Mouse (Mus musculus) cerebellum, postnatal 14 days (tissue): ENCODE measurements around the gene Dhrs7b.
"Not testable (repeated sequence)": the region's sequence is repeated elsewhere in the genome, so short reads cannot be mapped to it uniquely, and the experiment has no call there.

ENCODE experiments used
- DNase-seq, 2 experiments: peaks; one replicate each; pipeline ENCODE4 v3.0.0; 2021; ENCODE audit warnings: mixed read lengths in 2 of 2

Gene Dhrs7b

GRCm38 (mm10) chr11:60841467-60842200 is 11.2 kb downstream of the Dhrs7b start:
- DNase-seq: no peak

DNA sequence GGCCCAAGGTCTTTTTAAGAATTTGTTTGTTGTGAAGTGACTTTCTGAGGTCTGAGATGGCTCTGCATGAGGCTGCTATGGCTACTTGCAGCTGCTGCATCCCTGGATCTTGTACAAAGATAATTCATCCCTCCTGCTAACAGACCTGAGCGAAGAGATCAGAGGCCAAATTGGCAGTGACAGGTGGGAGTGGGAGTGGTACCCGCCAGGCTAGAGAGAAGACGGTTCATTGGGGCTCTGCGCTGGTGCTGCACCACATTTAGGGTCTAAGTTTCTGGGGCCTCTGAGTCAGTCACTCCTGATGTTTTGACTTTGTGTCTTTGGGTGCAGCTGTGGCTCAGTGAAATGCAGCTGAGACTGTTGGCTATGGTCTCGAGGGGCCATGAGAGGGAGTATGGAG is 13.0 kb downstream of the Dhrs7b start:
- no peak for DNase-seq

DNA sequence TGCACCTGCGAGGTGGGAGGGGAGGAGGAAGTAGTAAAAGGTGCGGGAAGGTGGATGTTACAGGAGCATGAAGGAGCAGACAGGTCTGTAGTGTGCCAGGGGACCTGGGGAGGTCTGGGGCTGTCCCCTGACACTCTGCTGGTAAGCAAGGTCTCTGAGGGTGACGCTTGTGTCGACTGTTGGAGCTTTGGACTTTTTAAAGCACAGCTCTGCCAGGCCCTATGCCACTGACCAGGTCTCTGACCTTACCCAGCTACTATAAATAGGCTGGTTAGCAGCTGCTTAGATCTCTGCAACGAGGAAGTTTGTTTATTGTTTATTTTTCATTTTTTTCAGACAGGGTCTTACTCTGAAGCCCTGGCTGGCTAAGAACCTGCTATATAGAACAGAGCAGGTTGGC is 15.0 kb downstream of the Dhrs7b start:
- DNase-seq: no peak

DNA sequence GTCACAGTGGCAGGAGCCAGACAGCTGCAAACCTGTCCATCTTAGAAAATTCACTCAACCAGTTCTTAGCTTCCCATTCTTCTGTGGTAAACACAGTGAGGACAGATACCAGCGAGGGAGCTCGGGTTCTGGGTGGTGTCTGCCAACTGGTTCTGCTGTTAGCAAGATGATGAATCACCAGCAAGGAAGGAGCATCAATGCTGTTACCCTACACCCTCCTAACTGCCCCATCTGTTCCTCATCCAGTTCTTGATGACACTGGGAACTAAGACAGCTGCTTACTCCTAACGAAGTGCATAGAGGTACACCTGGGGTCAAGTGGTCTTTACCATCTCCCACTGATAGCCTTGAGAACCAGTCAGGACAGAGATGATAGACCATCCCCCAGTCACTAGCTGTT is 26.2 kb downstream of the Dhrs7b start:
- no peak for DNase-seq

DNA sequence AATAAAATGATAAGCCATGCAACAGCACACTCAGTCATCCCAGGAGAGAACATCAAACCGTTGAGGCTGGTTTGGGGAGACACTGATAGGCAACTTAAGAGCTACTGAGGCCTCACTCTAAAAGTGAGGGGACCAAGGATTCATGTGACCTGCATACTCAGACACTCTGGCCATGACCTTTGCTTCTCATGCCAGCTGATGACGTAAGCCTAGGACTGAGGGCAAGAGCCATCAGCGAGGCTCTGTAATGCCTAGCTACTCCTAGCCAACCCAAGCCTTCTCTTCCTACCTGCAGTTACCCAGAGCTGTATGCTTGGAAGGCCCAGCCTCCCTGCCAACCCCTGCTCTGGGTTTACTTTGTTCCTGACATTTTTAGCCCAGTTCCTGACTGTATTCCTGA is 31.6 kb downstream of the Dhrs7b start:
- no peak for DNase-seq

- peak; percentile 45 to 71 for DNase-seq
These were observed 32.8 kb downstream of the Dhrs7b start for GRCm38 (mm10) chr11:60863196-60863595.

DNA sequence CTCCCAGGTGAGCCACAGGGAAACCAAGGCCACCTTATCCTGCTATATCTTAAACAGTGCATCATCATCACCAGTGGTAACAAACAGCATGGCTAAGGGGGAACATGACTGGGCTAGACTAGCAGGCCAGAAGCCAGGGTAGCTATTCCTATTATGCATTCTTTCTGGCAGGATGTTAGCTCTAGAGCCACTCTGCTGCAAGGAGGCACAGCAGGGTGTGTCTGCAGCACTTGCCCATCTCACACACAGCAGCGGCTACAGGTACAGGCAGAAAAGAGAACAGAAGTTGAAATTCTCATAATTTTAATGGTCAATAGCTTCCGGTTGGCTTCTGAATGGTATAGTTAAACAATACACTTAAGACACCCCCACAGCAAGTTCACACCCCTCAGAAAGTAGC is 33.7 kb downstream of the Dhrs7b start:
- peak in 1 of 2 experiments; percentile 45 for DNase-seq

DNA sequence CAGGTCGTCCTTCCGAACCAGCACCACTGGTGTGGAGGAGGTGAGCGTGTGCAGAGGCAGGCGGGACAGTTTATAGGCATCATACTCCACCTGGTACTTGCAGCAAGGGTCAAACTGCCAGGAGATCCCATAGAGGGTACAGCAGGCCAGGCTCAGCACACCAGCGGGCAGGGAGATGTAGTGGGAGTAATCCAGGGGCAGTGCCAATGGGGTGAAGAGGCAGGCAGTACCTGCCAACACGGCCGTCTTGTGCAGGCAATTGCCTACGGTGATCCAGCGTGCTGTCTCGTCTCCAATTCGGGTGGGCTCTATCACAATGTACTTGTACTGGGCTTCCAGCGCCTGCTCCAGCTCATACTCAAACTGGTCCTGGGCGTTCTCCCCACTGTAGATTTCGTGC is 34.5 kb downstream of the Dhrs7b start:
- DNase-seq: no peak

DNA sequence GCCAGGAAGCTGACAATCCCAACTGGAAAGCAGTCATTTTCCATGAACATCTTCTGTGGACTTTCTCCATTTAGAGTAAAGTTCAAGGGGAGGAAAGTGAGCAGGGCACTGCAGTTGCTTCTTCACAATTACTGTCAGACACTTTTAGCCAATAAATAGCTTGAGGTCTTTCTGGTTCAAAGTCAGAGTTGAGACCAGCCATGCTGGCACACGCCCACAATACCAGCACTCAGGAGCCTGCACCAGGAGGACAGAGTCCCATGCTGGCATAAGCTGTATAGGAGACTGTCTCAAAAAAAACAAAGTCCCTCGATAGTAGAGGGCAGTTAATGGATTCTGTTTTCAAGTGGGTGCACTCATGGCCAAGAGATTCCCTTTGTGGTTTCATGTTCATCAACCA is 35.6 kb downstream of the Dhrs7b start:
- no peak for DNase-seq

- peak; percentile 63 to 68 for DNase-seq
These were observed 37.0 kb downstream of the Dhrs7b start for GRCm38 (mm10) chr11:60867456-60867855.

GRCm38 (mm10) chr11:60867904-60868303 is 37.5 kb downstream of the Dhrs7b start:
- DNase-seq: no peak

GRCm38 (mm10) chr11:60869471-60869870 is 39.0 kb downstream of the Dhrs7b start:
- not testable (repeated sequence) for DNase-seq

- no peak for DNase-seq
These were observed 41.0 kb downstream of the Dhrs7b start for GRCm38 (mm10) chr11:60871409-60871808.

GRCm38 (mm10) chr11:60873101-60873500 is 42.7 kb downstream of the Dhrs7b start:
- DNase-seq: no peak

DNA sequence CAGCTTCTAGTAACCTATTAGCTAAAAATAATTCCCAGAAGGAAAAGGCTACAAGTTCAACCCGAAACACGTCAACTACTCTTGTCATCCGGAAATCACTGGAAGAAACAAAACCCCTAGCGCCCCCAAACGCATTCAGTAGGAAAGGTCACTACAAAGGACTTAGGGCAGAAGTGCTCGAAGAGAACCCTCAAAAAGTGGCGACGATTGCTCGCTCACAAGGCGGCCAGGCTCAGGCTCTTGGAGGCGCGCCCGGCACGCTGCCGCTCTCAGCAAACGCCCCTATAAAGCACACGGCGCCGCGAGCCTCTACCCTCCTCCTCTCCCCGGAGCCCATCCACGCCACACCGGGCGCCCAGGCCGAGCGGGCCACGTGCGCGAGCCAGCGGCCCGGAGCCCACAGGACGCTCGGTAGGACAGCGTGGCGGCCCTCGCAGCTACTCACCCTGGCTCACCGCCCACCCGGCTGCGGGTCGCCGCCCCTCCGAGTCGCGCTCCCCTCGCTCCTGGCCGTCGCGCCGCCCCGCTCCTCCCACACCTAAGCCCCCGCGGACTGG is 47.7 kb downstream of the Dhrs7b start:
- peak in 1 of 2 experiments; percentile 72 for DNase-seq

DNA sequence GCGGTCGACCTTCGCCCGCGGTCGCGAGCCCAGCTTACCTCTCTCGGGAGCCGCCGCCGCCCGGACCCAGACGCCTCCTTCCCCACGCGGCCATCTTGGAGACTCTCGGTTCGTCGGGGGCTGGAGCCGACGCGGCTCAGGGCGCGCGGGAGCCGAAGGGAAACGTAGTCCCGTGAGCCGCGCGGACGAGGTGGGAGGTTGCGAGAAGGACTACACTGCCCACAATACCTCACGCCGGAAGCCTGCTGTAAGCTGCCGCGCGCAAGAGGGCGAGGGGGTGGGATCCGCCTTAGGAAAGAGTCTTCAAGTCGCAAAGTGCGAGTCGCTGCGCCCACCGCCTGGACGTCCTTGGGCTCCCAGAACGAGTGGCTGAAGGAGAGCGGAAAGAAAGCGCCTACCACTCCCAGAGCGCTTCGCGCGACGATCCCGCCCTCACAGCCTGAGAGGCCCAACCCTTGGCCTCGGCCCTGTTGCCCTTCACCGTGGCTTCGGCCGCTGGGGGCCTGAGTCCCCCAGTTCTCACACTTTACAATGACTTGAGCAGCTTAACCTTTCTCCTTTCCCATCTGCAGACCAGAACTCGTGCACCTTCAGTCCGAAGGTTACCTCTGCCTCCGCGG is 48.4 kb downstream of the Dhrs7b start, which contains the start of gene Tmem11:
Tmem11 (minus strand) TSS at position 598 of the 620 bp plus-strand sequence.
- DNase-seq: peak; percentile 94 to 95

- DNase-seq: peak; percentile 61 to 74
These were observed 49.0 kb downstream of the Dhrs7b start for GRCm38 (mm10) chr11:60879423-60879822.

GRCm38 (mm10) chr11:60880559-60880958 is 50.1 kb downstream of the Dhrs7b start:
- no peak for DNase-seq

- DNase-seq: no peak
These were observed 52.0 kb downstream of the Dhrs7b start for GRCm38 (mm10) chr11:60882386-60882785.

DNA sequence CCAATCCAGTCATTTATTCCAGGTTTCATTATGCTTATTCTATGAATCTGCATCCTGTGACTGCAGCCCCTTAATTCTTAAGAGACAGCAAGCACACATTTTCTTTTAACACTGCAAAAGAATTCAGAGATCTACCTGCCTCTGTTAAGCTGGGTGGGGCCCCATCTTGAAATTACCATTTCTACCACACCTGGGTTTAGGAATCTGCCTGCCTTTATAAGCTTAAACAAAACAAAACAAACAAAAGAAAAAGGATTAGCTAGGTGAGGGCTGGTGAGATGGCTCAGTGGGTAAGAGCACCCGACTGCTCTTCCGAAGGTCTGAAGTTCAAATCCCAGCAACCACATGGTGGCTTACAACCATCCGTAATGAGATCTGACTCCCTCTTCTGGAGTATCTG is 56.6 kb downstream of the Dhrs7b start:
- DNase-seq: not testable (repeated sequence)

DNA sequence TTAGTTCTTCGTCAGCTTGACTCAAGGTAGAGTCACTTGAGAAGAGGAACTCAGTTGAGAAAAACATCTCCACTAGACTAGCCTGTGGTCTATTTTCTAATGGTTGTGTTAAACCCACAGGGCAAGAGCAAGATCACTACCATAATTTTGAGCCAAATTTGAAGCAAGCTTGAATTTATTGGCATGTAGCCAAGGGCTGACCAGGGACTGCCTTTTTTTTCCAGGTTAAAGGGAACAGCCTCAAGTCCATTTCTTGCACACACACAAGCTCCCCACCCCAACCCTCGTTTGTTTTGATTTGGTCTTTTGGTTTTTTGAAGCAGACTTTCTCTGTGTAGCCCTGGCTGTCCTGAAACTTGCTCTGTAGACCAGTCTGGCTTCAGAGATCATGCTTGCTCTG is 59.4 kb downstream of the Dhrs7b start:
- DNase-seq: no peak

DNA sequence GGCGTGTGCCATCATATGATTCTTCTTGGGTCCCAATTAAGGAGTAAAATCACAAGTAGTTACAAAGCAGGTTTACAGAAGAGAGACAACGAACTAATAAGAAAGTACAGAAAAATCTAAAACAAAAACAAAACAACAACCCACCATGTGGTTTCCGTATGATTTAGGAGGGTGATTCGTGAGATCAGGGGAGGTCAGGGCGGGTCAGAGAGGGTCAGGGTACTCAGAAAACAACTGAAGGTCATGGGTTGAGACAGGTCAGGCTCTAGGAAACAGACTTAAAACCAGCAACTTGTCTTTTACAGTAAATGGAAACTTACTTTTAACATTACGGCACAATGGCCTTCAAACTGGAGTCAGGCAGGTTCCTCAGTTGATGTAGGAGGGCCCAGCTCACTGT is 59.9 kb downstream of the Dhrs7b start:
- DNase-seq: no peak

GRCm38 (mm10) chr11:60890744-60891143 is 60.3 kb downstream of the Dhrs7b start:
- DNase-seq: no peak

DNA sequence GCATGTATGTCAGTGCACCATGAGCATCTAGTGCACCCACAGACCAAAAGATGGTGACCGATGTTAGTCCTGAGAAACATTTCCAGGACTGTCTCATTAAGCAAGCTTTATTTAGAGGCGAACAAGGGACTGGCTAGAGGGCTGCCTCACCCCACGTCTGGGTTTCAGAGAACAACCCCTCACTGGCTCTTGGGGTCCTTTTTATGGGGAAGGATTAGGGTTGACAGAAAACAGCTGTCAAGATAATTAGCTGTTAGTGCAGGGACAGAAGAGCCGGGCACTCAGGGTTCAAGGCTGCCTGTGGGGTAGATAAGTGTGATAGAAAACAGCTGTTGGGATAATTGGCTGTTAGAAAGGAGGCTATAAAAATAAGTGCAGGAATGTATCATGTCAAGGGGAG is 65.5 kb downstream of the Dhrs7b start:
- no peak for DNase-seq
